Mouse (Mus musculus): Measurements from ENCODE around the gene Agk. TPM values are rescaled to one million over a fixed set of nuclear protein-coding genes. Genes with fewer than 3 reads are reported as not detected.

Agk gene
- polyA plus RNA-seq, 1 experiment from 2014 or later, result 44.0 TPM

GRCm38 (mm10) chr6:40431812-40432211, 106.8 kb downstream of the Agk start:
- no peak for DNase-seq (ENCODE audit: low spot score)
- no peak overlapping the region for H3K27ac ChIP-seq (ENCODE audit: low read depth, low read length)

GRCm38 (mm10) chr6:40432346-40433275, 107.6 kb downstream of the Agk start:
- no peak overlapping the region for H3K9ac ChIP-seq (ENCODE audit: low read length)
- no peaks in the 10 kb centered on the region for H3K36me3 ChIP-seq (ENCODE audit: control insufficient read depth, insufficient read depth, low read length)
- no peaks in the 10 kb centered on the region for H3K9me3 ChIP-seq (ENCODE audit: control insufficient read depth, low read length)
- H3K27me3 ChIP-seq (ENCODE audit: control insufficient read depth, insufficient read depth, low read length), result no peaks in the 10 kb centered on the region
- no peak overlapping the region for H3K27ac ChIP-seq (ENCODE audit: low read depth, low read length)
- H3K4me1 ChIP-seq (ENCODE audit: control insufficient read depth, insufficient read depth, low read length), result no peaks in the 10 kb centered on the region; the same call in 1 of the 2 replicates
- WGBS, result 90% methylated on average over 17 of the region's 17 CpGs
- no peak overlapping the region for H3K4me2 ChIP-seq (ENCODE audit: low read depth)
- DNase-seq (ENCODE audit: low spot score), result no peak
- no peak for ATAC-seq (ENCODE audit: insufficient read depth, low FRiP score, low TSS enrichment)
- no peak overlapping the region for H3K4me3 ChIP-seq (ENCODE audit: low read depth, low read length)

More at GRCm38 (mm10) chr6:40431812-40432211, 106.8 kb downstream of the Agk start:
- no peaks in the 10 kb centered on the region; the same call in 1 of the 2 replicates for H3K4me1 ChIP-seq (ENCODE audit: control insufficient read depth, insufficient read depth, low read length)
- ATAC-seq (ENCODE audit: insufficient read depth, low FRiP score, low TSS enrichment), result no peak
- no peak overlapping the region for H3K4me2 ChIP-seq (ENCODE audit: low read depth)
- no peaks in the 10 kb centered on the region for H3K9me3 ChIP-seq (ENCODE audit: control insufficient read depth, low read length)
- H3K9ac ChIP-seq (ENCODE audit: low read length), result no peak overlapping the region
- no peaks in the 10 kb centered on the region for H3K27me3 ChIP-seq (ENCODE audit: control insufficient read depth, insufficient read depth, low read length)
- no peak overlapping the region for H3K4me3 ChIP-seq (ENCODE audit: low read depth, low read length)
- no peaks in the 10 kb centered on the region for H3K36me3 ChIP-seq (ENCODE audit: control insufficient read depth, insufficient read depth, low read length)

- Histone ChIP-seq H3K4me3 (ENCODE audit: low read depth, low read length) (peak overlapping the region; percentile 80), H3K36me3 (ENCODE audit: control insufficient read depth, insufficient read depth, low read length) (no peaks in the 10 kb centered on the region), H3K27me3 (ENCODE audit: control insufficient read depth, insufficient read depth, low read length) (no peaks in the 10 kb centered on the region), H3K9ac (ENCODE audit: low read length) (peak overlapping the region; percentile 84), H3K4me1 (ENCODE audit: control insufficient read depth, insufficient read depth, low read length) (no peaks in the 10 kb centered on the region; the same call in 1 of the 2 replicates), H3K9me3 (ENCODE audit: control insufficient read depth, low read length) (no peaks in the 10 kb centered on the region), H3K4me2 (ENCODE audit: low read depth) (peak overlapping the region; percentile 87), H3K27ac (ENCODE audit: low read depth, low read length) (no peak overlapping the region)
- DNase-seq (ENCODE audit: low spot score) (no peak), ATAC-seq (ENCODE audit: insufficient read depth, low FRiP score, low TSS enrichment) (no peak)
- WGBS, result 6% methylated on average over 7 of the region's 7 CpGs
These were observed 109.7 kb downstream of the Agk start for GRCm38 (mm10) chr6:40434697-40435096.

- Histone ChIP-seq H3K27me3 (ENCODE audit: control insufficient read depth, insufficient read depth, low read length) (no peaks in the 10 kb centered on the region), H3K27ac (ENCODE audit: low read depth, low read length) (peak overlapping the region; percentile 69), H3K9ac (ENCODE audit: low read length) (peak overlapping the region; percentile 84), H3K4me3 (ENCODE audit: low read depth, low read length) (peak overlapping the region; percentile 80), H3K4me2 (ENCODE audit: low read depth) (peak overlapping the region; percentile 87), H3K9me3 (ENCODE audit: control insufficient read depth, low read length) (no peaks in the 10 kb centered on the region), H3K4me1 (ENCODE audit: control insufficient read depth, insufficient read depth, low read length) (no peaks in the 10 kb centered on the region; the same call in 1 of the 2 replicates), H3K36me3 (ENCODE audit: control insufficient read depth, insufficient read depth, low read length) (no peaks in the 10 kb centered on the region)
- DNase-seq (ENCODE audit: low spot score) (peak; percentile 70), ATAC-seq (ENCODE audit: insufficient read depth, low FRiP score, low TSS enrichment) (peak; percentile 84)
- under 1% methylated on average over 62 of the region's 72 CpGs for WGBS
These were observed 110.4 kb downstream of the Agk start for GRCm38 (mm10) chr6:40435151-40436046.

GRCm38 (mm10) chr6:40436047-40436483, 111.1 kb downstream of the Agk start, which contains the start of gene E330009J07Rik:
Gene E330009J07Rik (minus strand): TSS chr6:40436135.
- peak within 1 kb of the TSS; percentile 87 for H3K4me2 ChIP-seq (ENCODE audit: low read depth)
- ATAC-seq (ENCODE audit: insufficient read depth, low FRiP score, low TSS enrichment), result peak; percentile 93
- WGBS, result under 1% methylated on average over 32 of the region's 38 CpGs
- H3K36me3 ChIP-seq (ENCODE audit: control insufficient read depth, insufficient read depth, low read length), result no peaks in the 10 kb centered on the region
- peak within 1 kb of the TSS; percentile 80 for H3K4me3 ChIP-seq (ENCODE audit: low read depth, low read length)
- peak within 1 kb of the TSS; percentile 84 for H3K9ac ChIP-seq (ENCODE audit: low read length)
- H3K27ac ChIP-seq (ENCODE audit: low read depth, low read length), result peak within 1 kb of the TSS; percentile 69
- H3K27me3 ChIP-seq (ENCODE audit: control insufficient read depth, insufficient read depth, low read length), result no peaks in the 10 kb centered on the region
- DNase-seq (ENCODE audit: low spot score), result peak; percentile 86
- H3K9me3 ChIP-seq (ENCODE audit: control insufficient read depth, low read length), result no peaks in the 10 kb centered on the region
- no peaks in the 10 kb centered on the region; the same call in 1 of the 2 replicates for H3K4me1 ChIP-seq (ENCODE audit: control insufficient read depth, insufficient read depth, low read length)

GRCm38 (mm10) chr6:40438936-40439335, 114.0 kb downstream of the Agk start, which contains the start of gene Wee2:
Gene Wee2 (plus strand): TSS chr6:40439088.
- Histone ChIP-seq H3K4me2 (ENCODE audit: low read depth) (no peak within 1 kb of the TSS), H3K27ac (ENCODE audit: low read depth, low read length) (no peak within 1 kb of the TSS), H3K9ac (ENCODE audit: low read length) (no peak within 1 kb of the TSS), H3K9me3 (ENCODE audit: control insufficient read depth, low read length) (no peaks in the 10 kb centered on the region), H3K4me3 (ENCODE audit: low read depth, low read length) (no peak within 1 kb of the TSS), H3K27me3 (ENCODE audit: control insufficient read depth, insufficient read depth, low read length) (no peaks in the 10 kb centered on the region), H3K4me1 (ENCODE audit: control insufficient read depth, insufficient read depth, low read length) (no peaks in the 10 kb centered on the region; the same call in none of the 2 replicates), H3K36me3 (ENCODE audit: control insufficient read depth, insufficient read depth, low read length) (no peaks in the 10 kb centered on the region)
- DNase-seq (ENCODE audit: low spot score) (no peak), ATAC-seq (ENCODE audit: insufficient read depth, low FRiP score, low TSS enrichment) (no peak)
- WGBS, result 76% methylated on average over 5 of the region's 5 CpGs

- DNase-seq (ENCODE audit: low spot score) (no peak), ATAC-seq (ENCODE audit: insufficient read depth, low FRiP score, low TSS enrichment) (no peak)
- Histone ChIP-seq H3K4me1 (ENCODE audit: control insufficient read depth, insufficient read depth, low read length) (no peaks in the 10 kb centered on the region; the same call in none of the 2 replicates), H3K9ac (ENCODE audit: low read length) (no peak overlapping the region), H3K4me3 (ENCODE audit: low read depth, low read length) (no peak overlapping the region), H3K36me3 (ENCODE audit: control insufficient read depth, insufficient read depth, low read length) (no peaks in the 10 kb centered on the region), H3K27ac (ENCODE audit: low read depth, low read length) (no peak overlapping the region), H3K4me2 (ENCODE audit: low read depth) (no peak overlapping the region), H3K9me3 (ENCODE audit: control insufficient read depth, low read length) (no peaks in the 10 kb centered on the region), H3K27me3 (ENCODE audit: control insufficient read depth, insufficient read depth, low read length) (no peaks in the 10 kb centered on the region)
- 44% methylated on average over 12 of the region's 12 CpGs for WGBS
These were observed 114.8 kb downstream of the Agk start for GRCm38 (mm10) chr6:40439731-40440130.

GRCm38 (mm10) chr6:40441276-40441675, 116.3 kb downstream of the Agk start:
- Histone ChIP-seq H3K9ac (ENCODE audit: low read length) (no peak overlapping the region), H3K4me2 (ENCODE audit: low read depth) (no peak overlapping the region), H3K9me3 (ENCODE audit: control insufficient read depth, low read length) (no peaks in the 10 kb centered on the region), H3K27ac (ENCODE audit: low read depth, low read length) (no peak overlapping the region), H3K4me1 (ENCODE audit: control insufficient read depth, insufficient read depth, low read length) (no peaks in the 10 kb centered on the region; the same call in 1 of the 2 replicates), H3K36me3 (ENCODE audit: control insufficient read depth, insufficient read depth, low read length) (no peaks in the 10 kb centered on the region), H3K27me3 (ENCODE audit: control insufficient read depth, insufficient read depth, low read length) (no peaks in the 10 kb centered on the region), H3K4me3 (ENCODE audit: low read depth, low read length) (no peak overlapping the region)
- no peak for ATAC-seq (ENCODE audit: insufficient read depth, low FRiP score, low TSS enrichment)
- 86% methylated on average over 3 of the region's 3 CpGs for WGBS
- no peak for DNase-seq (ENCODE audit: low spot score)
